Mouse (Mus musculus) kidney, embryonic 15.5 days (tissue): ENCODE data around the gene Snrpd3. TPM values are rescaled to one million over a fixed set of nuclear protein-coding genes. Genes with fewer than 3 reads are reported as not detected.

Experiments used
- ATAC-seq: fragments of 200-750 bp; cut with Nextera tagmentation; replicated peaks from 2 replicates; pipeline ENCODE4 v1.8.0; 2017; ENCODE audit warnings: moderate TSS enrichment; ENCODE audit not compliant: low FRiP score
- H3K27ac ChIP-seq: fragments of 300-500 bp; sonication (generic); 2 replicates; pipeline ENCODE4 v1.5.1; 2015; ENCODE audit warnings: mild to moderate bottlenecking, inconsistent platforms
- H3K27me3 ChIP-seq: fragments of 300-500 bp; sonication (generic); 2 replicates; pipeline ENCODE4 v1.6.1; 2015; ENCODE audit warnings: inconsistent platforms
- H3K36me3 ChIP-seq: fragments of 300-500 bp; sonication (generic); 2 replicates; pipeline ENCODE4 v1.6.1; 2015; ENCODE audit warnings: inconsistent platforms
- H3K4me1 ChIP-seq: fragments of 300-500 bp; sonication (generic); 2 replicates; pipeline ENCODE4 v1.6.1; 2015; ENCODE audit warnings: inconsistent platforms
- H3K4me2 ChIP-seq: fragments of 300-500 bp; sonication (generic); 2 replicates; pipeline ENCODE4 v1.6.1; 2015; ENCODE audit warnings: moderate library complexity, mild to moderate bottlenecking, inconsistent platforms
- H3K4me3 ChIP-seq: fragments of 300-500 bp; sonication (generic); replicated peaks from 2 replicates; pipeline ENCODE4 v1.5.1; 2015; ENCODE audit warnings: mild to moderate bottlenecking, inconsistent platforms
- H3K9ac ChIP-seq: fragments of 300-500 bp; sonication (generic); 2 replicates; pipeline ENCODE4 v1.6.1; 2015; ENCODE audit warnings: mild to moderate bottlenecking, inconsistent platforms
- H3K9me3 ChIP-seq: fragments of 300-500 bp; sonication (generic); replicated peaks from 2 replicates; pipeline ENCODE4 v1.6.1; 2016; ENCODE audit warnings: inconsistent platforms
- WGBS: fragments of 180-500 bp; shearing (Covaris S2); methylation state at CpG from one replicate; pipeline ENCODE4 v1.1.7; 2015; ENCODE audit warnings: mixed read lengths; 5-methylcytosine and 5-hydroxymethylcytosine counted together
- polyA plus RNA-seq: library from polyadenylated mRNA; unstranded; fragments of >200 nt; fragmentation: Nextera tagmentation; extraction: Ambion mirVana; gene quantifications from 2 replicates; pipeline ENCODE4 v1.2.1, GENCODE M21; 2015

Snrpd3 gene
- polyA plus RNA-seq, 1 experiment from 2014 or later, result 183 TPM

GRCm38 (mm10) chr10:75548486-75548885 is 31.1 kb downstream of the Snrpd3 start:
- ATAC-seq, result 0 out of 2 replicates have a peak, but pooled peaks have one; percentile 18

GRCm38 (mm10) chr10:75549886-75550285 is 32.5 kb downstream of the Snrpd3 start:
- Histone ChIP-seq H3K9me3 (no peaks in the 10 kb centered on the region), H3K27ac (peak overlapping the region; percentile 56; the same call in 1 of the 2 replicates), H3K27me3 (no peaks in the 10 kb centered on the region), H3K4me3 (no peak overlapping the region), H3K36me3 (no peaks in the 10 kb centered on the region), H3K4me2 (no peak overlapping the region), H3K4me1 (peaks cover 51% of the 10 kb centered on the region), H3K9ac (no peak overlapping the region)
- peak; percentile 55; the same call in 1 of the 2 replicates for ATAC-seq
- 12% methylated on average over 7 of the region's 7 CpGs for whole genome bisulfite sequencing

More at GRCm38 (mm10) chr10:75548486-75548885, 31.1 kb downstream of the Snrpd3 start:
- no peak overlapping the region for H3K9ac ChIP-seq
- H3K27me3 ChIP-seq, result no peaks in the 10 kb centered on the region
- H3K4me3 ChIP-seq, result no peak overlapping the region
- H3K4me2 ChIP-seq, result no peak overlapping the region
- no peaks in the 10 kb centered on the region for H3K36me3 ChIP-seq
- peaks cover 51% of the 10 kb centered on the region for H3K4me1 ChIP-seq
- WGBS, result 39% methylated on average over 14 of the region's 14 CpGs
- H3K9me3 ChIP-seq, result no peaks in the 10 kb centered on the region
- H3K27ac ChIP-seq, result peak overlapping the region; percentile 56

GRCm38 (mm10) chr10:75551175-75551574 is 33.8 kb downstream of the Snrpd3 start:
- H3K36me3 ChIP-seq, result no peaks in the 10 kb centered on the region
- H3K27me3 ChIP-seq, result no peaks in the 10 kb centered on the region
- no peak overlapping the region for H3K27ac ChIP-seq
- no peak overlapping the region for H3K4me2 ChIP-seq
- peak; percentile 27; the same call in 1 of the 2 replicates for ATAC-seq
- peaks cover 59% of the 10 kb centered on the region for H3K4me1 ChIP-seq
- no peaks in the 10 kb centered on the region for H3K9me3 ChIP-seq
- 37% methylated on average over 12 of the region's 12 CpGs for WGBS
- H3K4me3 ChIP-seq, result no peak overlapping the region
- no peak overlapping the region for H3K9ac ChIP-seq

- H3K36me3 ChIP-seq, result no peaks in the 10 kb centered on the region
- 44% methylated on average over 2 of the region's 2 CpGs for WGBS
- ATAC-seq, result no peak
These were observed 34.8 kb downstream of the Snrpd3 start for GRCm38 (mm10) chr10:75552106-75552505.

GRCm38 (mm10) chr10:75552701-75553450 is 35.5 kb downstream of the Snrpd3 start:
- 52% methylated on average over 13 of the region's 13 CpGs for WGBS

More at GRCm38 (mm10) chr10:75552106-75552505, 34.8 kb downstream of the Snrpd3 start:
- Histone ChIP-seq H3K27ac (no peak overlapping the region), H3K9ac (no peak overlapping the region), H3K4me3 (no peak overlapping the region), H3K9me3 (no peaks in the 10 kb centered on the region), H3K27me3 (no peaks in the 10 kb centered on the region), H3K4me1 (peaks cover 68% of the 10 kb centered on the region), H3K4me2 (no peak overlapping the region)

GRCm38 (mm10) chr10:75554090-75554489 is 36.7 kb downstream of the Snrpd3 start:
- Histone ChIP-seq H3K9ac (no peak overlapping the region), H3K4me2 (no peak overlapping the region), H3K36me3 (no peaks in the 10 kb centered on the region), H3K9me3 (no peaks in the 10 kb centered on the region), H3K27me3 (peaks cover 3% of the 10 kb centered on the region), H3K27ac (no peak overlapping the region), H3K4me3 (no peak overlapping the region), H3K4me1 (peaks cover 72% of the 10 kb centered on the region)
- ATAC-seq, result no peak
- WGBS, result 93% methylated on average over 8 of the region's 8 CpGs

More at GRCm38 (mm10) chr10:75552701-75553450, 35.5 kb downstream of the Snrpd3 start:
- Histone ChIP-seq H3K36me3 (no peaks in the 10 kb centered on the region), H3K9me3 (no peaks in the 10 kb centered on the region), H3K4me2 (no peak overlapping the region), H3K4me1 (peaks cover 74% of the 10 kb centered on the region), H3K4me3 (no peak overlapping the region), H3K27ac (no peak overlapping the region), H3K9ac (no peak overlapping the region), H3K27me3 (no peaks in the 10 kb centered on the region)
- ATAC-seq, result no peak

GRCm38 (mm10) chr10:75555557-75555956 is 38.2 kb downstream of the Snrpd3 start:
- no peak overlapping the region for H3K4me2 ChIP-seq
- H3K36me3 ChIP-seq, result no peaks in the 10 kb centered on the region
- 74% methylated on average over 6 of the region's 6 CpGs for WGBS
- H3K4me3 ChIP-seq, result no peak overlapping the region
- H3K9me3 ChIP-seq, result no peaks in the 10 kb centered on the region
- no peak overlapping the region for H3K9ac ChIP-seq
- ATAC-seq, result no peak
- H3K27me3 ChIP-seq, result peaks cover 17% of the 10 kb centered on the region
- peaks cover 72% of the 10 kb centered on the region for H3K4me1 ChIP-seq
- peak overlapping the region; percentile 65 for H3K27ac ChIP-seq

GRCm38 (mm10) chr10:75556026-75556425 is 38.7 kb downstream of the Snrpd3 start:
- Histone ChIP-seq H3K36me3 (no peaks in the 10 kb centered on the region), H3K9me3 (no peaks in the 10 kb centered on the region), H3K4me1 (peaks cover 74% of the 10 kb centered on the region), H3K27me3 (peaks cover 22% of the 10 kb centered on the region), H3K9ac (no peak overlapping the region), H3K4me3 (no peak overlapping the region), H3K4me2 (no peak overlapping the region), H3K27ac (peak overlapping the region; percentile 65)
- ATAC-seq, result 0 out of 2 replicates have a peak, but pooled peaks have one; percentile 7
- WGBS, result 55% methylated on average over 9 of the region's 9 CpGs

GRCm38 (mm10) chr10:75558515-75558914 is 41.2 kb downstream of the Snrpd3 start:
- peak overlapping the region; percentile 18; the same call in 1 of the 2 replicates for H3K27ac ChIP-seq

GRCm38 (mm10) chr10:75559041-75559675 is 41.8 kb downstream of the Snrpd3 start:
- Histone ChIP-seq H3K9me3 (no peaks in the 10 kb centered on the region), H3K9ac (peak overlapping the region; percentile 71; the same call in 1 of the 2 replicates), H3K27me3 (peaks cover 40% of the 10 kb centered on the region), H3K4me2 (peak overlapping the region; percentile 99), H3K27ac (no peak overlapping the region), H3K4me1 (peaks cover 59% of the 10 kb centered on the region), H3K4me3 (peak overlapping the region; percentile 64), H3K36me3 (no peaks in the 10 kb centered on the region)
- ATAC-seq, result no peak
- WGBS, result 5% methylated on average over 14 of the region's 14 CpGs

More at GRCm38 (mm10) chr10:75558515-75558914, 41.2 kb downstream of the Snrpd3 start:
- Histone ChIP-seq H3K4me1 (peaks cover 56% of the 10 kb centered on the region), H3K27me3 (peaks cover 40% of the 10 kb centered on the region), H3K9ac (no peak overlapping the region), H3K36me3 (no peaks in the 10 kb centered on the region), H3K9me3 (no peaks in the 10 kb centered on the region), H3K4me3 (no peak overlapping the region), H3K4me2 (peak overlapping the region; percentile 99; the same call in 1 of the 2 replicates)
- no peak for ATAC-seq
- 31% methylated on average over 3 of the region's 3 CpGs for WGBS

- Histone ChIP-seq H3K27me3 (peaks cover 40% of the 10 kb centered on the region), H3K4me3 (peak within 1 kb of the TSS; percentile 64), H3K9me3 (no peaks in the 10 kb centered on the region), H3K4me2 (peak within 1 kb of the TSS; percentile 99), H3K4me1 (peaks cover 61% of the 10 kb centered on the region), H3K9ac (peak within 1 kb of the TSS; percentile 71), H3K36me3 (no peaks in the 10 kb centered on the region), H3K27ac (0 out of 2 replicates have a peak within 1 kb of the TSS, but pooled peaks have one; percentile 28)
- under 1% methylated on average over 75 of the region's 75 CpGs for WGBS
- peak; percentile 41 for ATAC-seq
These were observed 42.6 kb downstream of the Snrpd3 start, which contains the start of gene Lrrc75b for GRCm38 (mm10) chr10:75559676-75560548. Gene Lrrc75b, minus strand, starts transcription at chr10:75560330.
